Mouse (Mus musculus) CD8-positive naive resting alpha-beta T cell, adult 2 months (primary cell): ENCODE results near the gene Hyls1.

Experiments used
- DNase-seq, 2 experiments: peaks; one replicate each; pipeline ENCODE4 v3.0.0; 2022; ENCODE audit warnings: low read depth in 2 of 2, low spot score in 2 of 2

Hyls1 gene

DNA sequence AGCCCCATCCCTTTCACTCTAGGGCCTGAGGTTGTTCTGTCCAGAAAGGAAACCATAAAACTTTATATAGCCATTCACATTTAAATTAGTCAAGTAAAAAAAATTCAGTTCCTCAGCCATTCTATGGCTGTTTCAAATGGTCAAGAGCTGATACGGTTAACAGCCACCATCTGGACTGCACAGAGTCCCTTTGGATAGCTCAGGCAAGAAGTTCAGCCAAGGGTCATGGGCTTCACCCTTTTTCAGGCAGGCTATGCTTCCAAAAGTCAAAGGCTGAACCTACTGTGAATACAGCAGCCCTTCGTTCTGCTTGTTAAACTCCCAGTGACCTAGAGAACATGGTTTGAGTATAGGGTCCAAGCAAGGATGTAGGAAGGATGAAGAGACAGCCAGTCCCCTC lies 25.5 kb downstream of the Hyls1 start:
- DNase-seq, result no peak

DNA sequence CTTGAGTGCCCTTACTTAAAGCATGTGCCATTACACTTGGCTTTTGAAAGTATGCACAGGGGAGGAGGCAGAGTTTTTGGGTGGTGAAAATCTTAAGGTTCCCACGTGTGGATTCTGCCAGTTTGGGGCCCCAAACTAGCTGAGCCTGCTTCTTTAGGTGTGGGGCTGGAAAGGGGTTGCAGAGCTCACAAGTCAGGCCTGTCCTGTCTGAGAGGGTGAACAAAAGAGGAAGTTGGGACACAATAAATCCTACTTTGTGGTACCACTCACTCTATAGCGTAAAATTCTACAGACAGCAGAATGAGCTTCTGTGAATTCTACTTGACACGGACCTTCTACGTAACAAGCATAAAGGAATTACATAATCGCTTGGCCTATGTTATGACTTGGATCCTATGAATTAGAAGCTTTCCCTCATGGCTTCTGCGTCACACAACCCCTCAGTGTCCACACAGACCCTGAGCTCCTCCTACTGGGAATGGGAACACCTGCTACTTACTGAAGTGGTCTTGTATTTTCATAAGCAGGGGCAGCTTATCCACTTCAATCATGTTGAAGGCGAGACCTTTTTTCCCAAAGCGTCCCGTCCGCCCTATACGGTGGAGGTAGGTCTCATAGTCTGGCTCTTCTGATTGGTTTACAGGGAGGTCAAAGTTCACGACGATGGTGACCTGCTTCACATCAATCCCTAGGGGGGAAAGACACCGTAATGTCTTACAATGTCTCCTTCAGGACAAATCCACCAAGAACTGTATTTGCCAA lies 26.9 kb downstream of the Hyls1 start:
- DNase-seq, result no peak

DNA sequence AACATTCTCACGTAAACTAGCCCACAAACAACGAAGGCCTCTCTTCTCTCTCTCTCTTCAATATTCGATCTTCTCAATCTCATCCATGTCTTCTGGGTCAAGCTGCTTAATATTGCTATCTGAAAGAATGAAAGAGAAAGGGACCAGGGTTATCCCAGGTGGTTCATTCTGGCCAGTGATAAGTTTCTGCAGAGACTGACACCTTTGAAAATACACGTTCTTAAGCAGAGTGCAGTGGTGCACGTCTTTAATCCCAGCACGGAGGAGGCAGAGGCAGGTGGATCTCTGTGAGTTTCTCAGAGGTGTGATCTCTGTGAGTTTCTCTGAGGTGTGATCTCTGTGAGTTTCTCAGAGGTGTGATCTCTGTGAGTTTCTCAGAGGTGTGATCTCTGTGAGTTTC lies 28.3 kb downstream of the Hyls1 start:
- DNase-seq, result no peak

DNA sequence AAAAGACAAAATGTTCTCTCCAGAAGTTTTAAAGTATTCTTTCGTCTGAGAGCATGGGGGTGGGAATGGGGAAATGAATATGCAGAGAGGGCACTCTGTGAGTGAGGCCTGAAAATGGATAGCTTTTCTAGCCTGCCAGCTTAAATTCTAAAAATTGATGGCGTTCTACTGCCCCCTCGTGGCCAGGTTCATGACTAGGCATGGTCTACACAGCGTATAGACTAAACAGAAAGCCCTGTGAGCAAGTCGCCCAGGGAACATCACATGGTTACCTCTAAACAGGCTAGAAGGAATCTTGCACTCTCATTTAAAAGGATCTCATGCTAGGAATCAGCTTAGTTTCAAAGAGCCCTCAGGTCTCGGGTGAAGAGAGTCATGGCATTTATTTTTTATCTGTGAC lies 28.7 kb downstream of the Hyls1 start:
- peak; percentile 67 to 81 for DNase-seq

DNA sequence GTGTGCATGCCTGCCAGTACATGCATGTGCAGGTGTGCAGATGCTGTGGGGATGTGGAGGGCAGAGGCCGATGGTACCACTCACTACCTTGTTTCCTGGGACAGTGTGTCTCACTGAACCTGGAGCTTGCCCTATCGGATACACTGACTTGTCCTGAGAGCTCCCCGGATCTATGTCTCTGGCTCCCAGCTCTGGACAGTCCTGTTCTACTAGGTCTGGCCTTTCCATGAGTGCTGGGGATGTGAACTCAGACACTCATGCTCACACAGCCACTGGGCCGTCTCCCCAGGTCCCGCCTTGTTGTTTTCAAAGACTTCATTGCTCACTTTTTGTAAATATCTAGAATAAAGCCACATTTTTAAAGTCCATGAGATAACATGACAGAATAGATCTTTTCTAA lies 29.2 kb downstream of the Hyls1 start:
- no peak for DNase-seq

DNA sequence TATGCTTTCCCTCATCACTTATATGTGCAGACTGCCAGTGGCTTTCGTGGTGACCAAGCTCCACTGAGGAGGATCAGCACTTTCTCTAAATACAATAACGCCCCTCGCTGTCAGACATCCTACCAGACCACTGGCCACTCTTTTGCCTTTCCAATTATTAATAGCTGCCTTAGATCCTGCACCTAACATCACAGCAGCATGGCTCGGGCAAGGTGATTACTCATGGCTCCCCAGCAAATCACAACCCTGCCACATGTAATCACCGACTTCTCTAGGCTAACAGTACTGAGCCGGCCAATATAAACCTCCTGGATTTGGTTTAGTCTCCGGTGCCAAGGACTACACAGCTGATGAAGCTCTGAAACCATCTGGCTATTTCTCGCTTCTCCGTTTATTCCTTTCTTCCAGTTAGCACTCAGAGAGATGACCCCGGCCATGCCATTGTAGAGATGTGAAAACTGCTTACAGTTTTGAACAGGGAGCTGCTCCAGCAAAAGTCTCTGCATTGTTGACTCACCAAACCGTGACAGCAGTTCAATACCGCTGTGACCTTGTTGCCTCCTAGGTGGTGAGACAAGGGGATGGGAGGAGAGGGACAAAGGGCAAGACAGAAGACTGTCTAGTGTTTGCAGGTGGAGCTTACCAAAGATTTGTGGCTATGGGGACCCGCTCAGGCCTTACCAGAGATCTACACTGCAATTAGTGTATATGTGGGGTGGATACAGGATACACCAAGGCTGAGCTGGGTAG lies 31.0 kb downstream of the Hyls1 start:
- DNase-seq, result no peak

DNA sequence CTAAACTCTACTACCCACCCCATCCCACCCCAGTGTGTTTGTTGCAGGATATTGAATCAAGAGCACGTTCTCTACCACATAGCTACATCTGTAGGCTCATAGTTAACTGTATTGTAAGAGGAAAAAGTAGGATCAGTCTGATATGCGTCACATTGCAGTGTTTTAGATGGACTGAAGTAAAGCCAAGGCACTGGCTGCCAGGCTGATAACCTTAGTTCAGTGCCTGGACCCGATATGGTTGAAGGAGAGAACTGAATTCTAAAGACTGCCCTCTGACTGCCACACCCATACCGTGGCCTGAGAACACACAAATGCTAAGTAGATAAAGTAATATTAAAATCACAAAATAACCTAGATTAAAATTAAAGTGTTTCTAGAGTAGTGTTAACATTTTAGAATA lies 34.3 kb downstream of the Hyls1 start:
- DNase-seq, result no peak

DNA sequence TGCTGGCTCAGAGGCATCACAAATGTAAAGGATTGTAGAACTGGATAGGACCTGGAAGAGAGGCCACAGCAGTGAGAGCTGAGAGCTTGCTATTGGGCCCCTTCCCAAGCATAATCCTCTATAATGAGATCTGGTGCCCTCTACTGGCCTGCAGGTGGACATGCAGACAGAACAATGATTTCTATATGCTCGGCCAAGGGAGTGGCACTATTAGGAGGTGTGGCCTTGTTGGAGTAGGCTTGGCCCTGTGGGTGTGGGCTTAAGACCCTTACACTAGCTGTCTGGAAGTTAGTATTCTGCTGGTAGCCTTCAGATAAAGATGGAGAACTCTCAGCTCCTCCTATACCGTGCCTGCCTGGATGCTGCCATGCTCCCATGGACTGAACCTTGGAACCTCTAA lies 35.1 kb downstream of the Hyls1 start:
- peak; percentile 22 to 45 for DNase-seq

DNA sequence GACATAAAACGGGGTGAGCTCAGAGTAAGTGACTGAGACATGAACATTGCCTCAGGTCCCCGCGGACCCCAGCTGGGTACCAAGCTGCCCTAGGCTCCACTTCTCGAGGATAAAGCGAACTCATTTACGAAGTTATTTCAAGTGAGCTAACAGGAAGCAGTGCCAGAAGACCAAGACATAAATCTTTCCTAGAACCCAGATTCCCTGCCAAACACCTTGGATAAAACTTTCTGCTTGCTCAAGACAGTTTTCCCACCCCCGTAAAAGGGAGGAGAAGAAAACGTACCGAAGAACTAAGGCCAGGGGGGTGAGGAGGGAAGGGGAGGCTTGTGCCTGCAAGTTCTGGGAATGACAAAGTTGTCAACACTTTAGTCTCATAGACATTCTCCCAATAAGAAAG lies 36.9 kb downstream of the Hyls1 start:
- DNase-seq, result no peak

DNA sequence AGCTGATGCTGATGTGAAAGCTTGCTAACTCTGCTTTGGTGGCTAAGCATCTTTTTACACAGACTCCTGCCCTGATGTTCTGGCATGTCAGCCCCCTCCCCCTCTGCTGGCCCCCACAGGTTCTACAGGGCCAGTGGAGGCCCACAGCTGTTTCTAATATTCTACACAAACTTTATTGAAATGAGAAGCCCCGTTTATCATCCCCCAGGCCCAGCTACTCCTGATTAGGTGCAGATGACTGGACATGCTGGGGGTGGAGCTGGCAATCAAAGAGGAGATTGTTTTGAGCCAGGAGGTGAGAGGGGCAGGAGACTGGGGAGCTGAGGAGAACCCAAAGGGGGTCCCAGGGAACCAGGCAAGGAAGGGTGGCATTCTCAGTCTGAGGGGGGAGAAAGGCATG lies 40.4 kb downstream of the Hyls1 start:
- no peak for DNase-seq

DNA sequence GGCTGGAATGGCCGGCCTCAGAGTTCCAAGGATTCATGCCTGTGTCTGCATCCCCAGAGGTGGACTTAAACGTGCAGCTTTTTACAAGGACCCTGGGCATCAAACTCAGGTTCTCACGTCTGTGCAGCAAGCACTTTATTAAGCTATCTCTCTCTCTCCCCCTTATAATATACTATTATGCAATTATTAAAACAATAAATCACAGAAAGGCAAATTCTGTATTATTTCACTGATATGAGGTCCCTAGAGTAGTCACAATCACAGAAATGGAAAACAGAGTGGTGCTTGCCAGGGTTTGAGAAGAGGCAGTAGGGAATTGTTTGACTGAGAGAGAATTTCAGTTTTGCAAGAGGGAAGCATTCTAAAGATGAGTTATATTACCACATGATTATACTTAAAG lies 41.1 kb downstream of the Hyls1 start:
- DNase-seq, result no peak

DNA sequence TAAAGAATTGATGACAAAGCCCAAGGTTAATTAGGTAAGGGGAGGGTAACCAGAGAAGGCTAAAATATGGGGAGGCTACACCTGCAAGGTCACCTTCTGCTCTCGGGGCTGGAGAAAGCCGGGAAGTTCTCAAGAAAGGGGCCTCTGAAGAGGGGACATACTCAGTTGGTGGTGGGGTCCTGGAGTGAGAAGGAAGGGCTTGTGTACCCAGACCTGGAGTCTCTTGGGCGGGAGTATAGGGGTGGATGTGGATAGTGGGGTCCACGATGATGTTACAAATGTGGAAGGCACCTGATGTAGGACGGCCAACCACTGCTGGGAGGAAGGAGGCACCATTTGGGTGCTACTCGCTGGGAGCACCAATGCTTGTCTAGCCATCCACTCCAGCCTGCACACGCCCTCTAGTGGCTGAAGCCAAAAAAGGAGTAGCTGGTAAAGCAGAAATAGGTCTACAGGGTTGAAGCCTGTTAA lies 46.2 kb downstream of the Hyls1 start:
- DNase-seq, result peak; percentile 46 to 50

DNA sequence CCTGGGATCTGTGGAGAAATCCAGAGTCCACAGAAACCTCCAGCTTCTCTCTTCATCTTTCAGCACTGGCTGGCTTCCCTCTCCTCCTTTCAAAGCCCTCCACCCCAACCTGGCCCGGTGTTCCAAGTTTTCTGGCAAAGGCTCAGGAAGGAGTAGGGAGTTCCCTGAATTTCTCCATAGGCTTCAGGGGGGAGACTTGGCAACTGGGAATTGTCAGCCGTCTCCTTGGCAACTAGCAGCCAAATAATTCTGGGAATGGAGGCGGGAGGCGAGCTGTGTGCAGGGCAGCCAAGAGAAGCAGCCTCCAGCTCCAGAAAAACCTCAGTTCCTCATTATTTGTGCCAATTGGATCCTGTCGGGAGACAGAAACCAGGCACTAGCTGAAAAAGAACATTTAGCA lies 46.7 kb downstream of the Hyls1 start:
- no peak for DNase-seq

DNA sequence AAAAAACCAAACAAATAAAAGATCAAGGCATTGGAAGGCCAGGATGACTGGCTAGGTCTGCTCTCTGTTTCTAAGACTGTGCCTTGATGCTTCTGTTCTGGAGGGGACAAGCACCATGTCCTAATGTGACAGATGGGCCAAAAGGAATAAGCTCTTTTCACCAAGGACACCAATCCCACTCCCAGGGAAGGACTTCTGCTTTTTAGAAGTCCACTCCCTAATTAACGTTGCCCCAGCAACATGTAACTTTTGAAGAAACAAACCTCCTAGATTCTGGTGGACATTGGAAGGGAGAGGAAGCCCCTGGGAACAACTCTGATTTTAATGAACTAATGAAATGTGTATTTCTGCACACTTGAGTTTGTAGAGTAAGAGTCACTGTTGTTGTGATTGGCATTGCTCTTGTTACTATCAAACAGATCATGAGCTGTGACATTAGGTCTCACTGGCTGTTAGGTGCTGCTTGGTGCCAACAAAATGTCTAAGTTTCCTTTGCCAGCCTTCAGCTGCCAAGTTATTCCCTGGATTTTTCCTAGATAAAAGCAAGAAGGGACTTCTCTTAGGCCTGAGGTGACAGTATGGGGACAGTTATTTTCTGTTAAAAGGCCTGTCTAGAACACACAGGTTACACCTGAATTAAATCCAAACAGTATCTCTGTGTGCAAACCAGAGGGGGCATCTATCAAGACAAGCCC lies 47.2 kb downstream of the Hyls1 start:
- DNase-seq, result no peak

DNA sequence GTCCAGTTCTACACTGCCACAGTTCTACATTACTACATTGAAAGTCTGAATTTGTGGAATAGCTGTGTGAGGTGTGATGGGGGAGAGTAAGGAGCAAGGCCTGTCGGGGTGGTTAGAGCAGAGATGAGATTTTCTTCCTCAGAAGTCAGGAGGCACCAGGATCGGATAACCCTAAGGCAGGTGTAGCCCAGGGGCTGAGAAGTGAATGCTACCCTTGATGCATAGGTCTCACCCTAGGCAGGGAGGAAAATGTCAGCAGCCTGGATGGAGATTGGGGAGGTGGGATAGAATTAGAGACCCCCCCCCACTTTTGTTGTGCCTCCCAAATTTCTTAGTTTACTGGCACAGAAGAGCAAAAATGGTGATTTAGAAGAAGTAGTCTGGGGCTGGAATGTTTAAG lies 48.0 kb downstream of the Hyls1 start:
- no peak for DNase-seq

DNA sequence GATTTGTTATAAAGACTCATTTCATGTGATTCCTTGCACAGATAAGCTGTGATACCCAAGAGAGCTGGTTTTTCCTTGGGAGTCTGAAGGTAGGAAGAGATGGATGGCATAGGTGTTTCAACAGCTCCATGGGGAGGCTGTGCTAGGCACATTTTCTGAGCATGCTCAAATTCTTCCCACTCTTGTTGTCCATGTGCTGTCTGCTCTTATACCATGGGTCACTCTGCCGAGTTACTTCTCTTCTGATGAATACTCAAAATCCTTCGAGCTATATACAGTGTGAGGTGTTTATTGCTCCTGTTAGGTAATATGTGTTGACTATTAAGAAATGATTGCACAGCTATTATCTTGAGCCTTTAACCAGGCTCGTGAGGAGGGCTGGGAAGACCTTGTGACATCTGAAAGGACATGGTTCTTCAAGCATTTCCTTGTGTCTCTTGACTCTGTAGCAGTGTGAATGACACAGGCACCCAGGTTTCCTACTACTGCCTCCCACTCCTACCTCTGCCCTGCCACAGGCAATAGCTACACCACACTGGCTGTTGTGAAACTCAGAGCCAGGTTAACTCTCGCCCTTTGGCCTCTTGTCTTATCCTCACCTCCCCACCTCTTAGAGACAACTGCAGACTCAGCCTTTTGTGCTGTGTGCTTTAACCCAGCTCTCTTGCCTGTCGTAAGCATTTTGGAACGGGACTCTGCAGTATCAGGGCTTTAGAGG lies 49.4 kb downstream of the Hyls1 start:
- no peak for DNase-seq

DNA sequence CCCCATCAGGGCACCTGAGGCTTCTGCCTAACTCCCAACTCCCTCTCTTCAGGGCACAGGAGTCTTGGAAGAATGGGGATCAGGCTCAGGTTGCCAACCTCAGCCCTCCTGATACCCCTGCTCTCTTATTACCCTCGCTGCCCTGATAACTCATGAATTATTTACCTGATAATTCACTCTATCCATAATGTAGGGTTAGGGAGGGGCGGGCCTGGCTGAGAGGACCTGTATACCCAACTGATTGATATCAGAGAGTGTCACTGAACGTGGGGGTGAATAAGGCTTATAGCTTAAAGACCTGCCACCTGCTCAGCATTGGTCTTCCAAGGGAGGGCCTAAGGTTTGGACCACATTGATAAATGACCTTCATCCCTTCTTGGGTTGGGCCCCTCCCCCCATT lies 52.0 kb downstream of the Hyls1 start, which contains the start of gene Gm1113:
Gm1113 (minus strand) TSS at position 101 of the 400 bp plus-strand sequence.
- DNase-seq, result no peak

DNA sequence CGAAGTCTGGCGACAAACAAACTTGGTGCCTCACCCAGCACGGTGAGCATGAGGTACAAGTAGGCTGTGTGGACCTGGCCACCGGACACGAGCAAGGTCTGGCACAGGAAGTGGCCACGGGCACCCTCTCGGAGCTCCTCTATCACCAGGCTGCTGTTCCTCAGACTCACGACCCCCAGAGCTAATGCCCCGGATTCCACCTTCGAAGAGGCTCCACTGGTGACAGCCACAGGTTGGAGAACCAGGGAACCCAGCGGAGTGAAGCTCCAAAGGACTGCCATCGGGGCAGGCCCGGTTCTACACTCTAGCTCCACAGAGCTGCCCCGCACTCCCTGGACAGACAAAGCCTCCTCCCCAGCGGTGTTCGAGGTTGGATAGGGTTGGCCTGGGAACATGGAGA lies 53.5 kb downstream of the Hyls1 start:
- DNase-seq, result no peak

DNA sequence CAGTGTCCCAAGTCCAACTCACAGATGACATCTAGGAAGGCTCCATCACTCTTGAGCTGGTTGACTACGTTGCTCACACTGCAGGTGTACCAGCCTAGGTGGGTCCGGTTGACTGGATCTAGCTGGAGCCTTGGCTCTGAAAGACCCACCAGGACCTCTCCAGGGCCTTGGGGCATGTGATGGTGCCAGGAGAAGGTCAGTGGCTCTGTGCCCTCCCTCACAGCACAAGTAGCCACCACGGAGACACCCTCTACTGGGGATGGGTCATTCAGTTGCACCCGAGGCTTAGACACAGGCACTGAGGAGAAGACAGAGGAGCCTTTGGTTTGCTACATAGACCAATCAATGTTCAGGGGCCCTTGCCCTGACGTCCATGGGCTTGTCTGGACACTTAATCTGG lies 54.0 kb downstream of the Hyls1 start:
- DNase-seq, result no peak

DNA sequence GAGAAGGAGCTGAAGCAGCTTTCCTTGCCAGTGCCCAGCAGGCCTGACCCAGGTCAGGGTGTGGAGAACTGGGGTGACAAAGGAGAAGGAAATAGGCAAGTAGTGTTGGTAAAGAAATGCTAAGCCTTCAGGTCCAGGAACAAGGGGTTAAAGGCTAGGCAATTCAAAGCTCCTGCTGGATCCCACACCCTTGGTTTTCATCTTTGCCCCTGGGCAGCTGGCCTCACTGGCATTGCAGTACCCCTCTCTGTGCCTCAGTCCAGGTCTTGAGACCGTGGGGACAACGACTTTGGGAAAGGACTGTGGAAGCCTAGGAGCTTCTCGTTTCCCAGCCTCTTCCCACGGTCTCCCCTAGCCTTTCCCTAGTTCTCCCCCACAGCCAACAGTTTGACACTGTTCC lies 56.3 kb downstream of the Hyls1 start:
- DNase-seq, result no peak
